Mouse (Mus musculus): ENCODE results near the gene Npl. TPM values are rescaled to one million over a fixed set of nuclear protein-coding genes. Genes with fewer than 3 reads are reported as not detected.

Npl gene
- under 1 TPM in 1 of 2 experiments, not detected in 1; 0.41 TPM for total RNA-seq (2023)

DNA sequence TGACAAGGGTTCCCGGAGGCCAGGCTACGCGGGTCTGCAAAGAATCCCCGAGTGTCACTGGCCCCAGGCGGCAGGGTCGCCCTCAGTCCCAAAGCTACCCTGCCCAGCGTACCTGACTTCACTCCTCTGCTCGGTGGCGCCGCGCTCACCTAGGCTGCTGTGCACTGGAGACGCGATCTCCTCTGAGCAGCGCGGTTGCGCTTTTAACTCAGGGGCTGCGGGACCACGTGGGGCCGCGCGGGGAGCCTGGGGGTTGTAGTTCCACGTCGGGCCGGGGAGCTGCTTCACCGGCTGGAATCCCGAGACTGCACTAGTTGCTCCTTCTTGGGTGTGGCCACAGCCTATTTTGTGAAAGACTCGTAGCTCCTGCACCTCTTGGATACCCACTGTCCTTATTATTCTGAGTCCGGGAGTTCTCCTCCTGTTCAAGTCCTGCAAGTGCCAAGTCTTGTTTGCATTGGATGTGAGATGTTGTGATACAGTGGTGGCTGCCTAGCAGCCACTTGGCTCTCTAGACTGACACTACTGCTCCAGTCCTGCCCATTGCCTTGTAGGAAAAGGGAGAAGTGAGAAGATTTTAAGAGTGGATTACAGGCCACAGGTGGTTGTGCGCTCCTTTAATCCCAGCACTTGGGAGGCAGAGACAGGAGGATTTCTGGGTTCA, at the start of gene Npl:
Gene Npl, minus strand, starts transcription at position 510 of the 664 bp plus-strand sequence.

DNA sequence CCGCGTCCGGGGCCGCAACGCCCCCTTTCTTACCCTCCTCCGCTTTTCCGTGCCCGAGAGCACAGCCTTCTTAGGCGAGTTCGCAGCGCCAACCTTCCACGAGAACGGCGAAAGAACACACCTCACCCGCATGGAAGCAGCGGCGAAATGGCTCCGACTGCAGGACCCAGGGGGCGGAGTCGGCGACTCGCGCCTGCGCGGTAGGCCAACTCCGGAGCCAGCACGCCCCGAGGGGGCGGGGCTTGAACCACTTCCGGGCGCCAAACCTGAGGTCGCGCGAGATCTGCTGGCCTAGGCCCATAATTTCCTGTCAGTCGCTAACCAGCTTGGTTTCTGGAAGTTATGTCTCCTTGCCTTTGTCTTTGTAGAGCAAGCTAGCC, 62.4 kb downstream of the Npl start, which contains the start of gene Dhx9:
Gene Dhx9, minus strand, starts transcription at position 161 of the 380 bp plus-strand sequence.

Other genes starting within 250 kb of the Npl start
- 1 to 10 TPM; 2.5 to 3.2 TPM for gene Lamc1, start 217.3 kb downstream of the Npl start, total RNA-seq (2023)
- under 1 TPM; 0.39 to 0.82 TPM for gene Shcbp1l, start 124.9 kb downstream of the Npl start, total RNA-seq (2023)
- 100 to 1,000 TPM; 269 to 298 TPM for gene Dhx9, start 62.4 kb downstream of the Npl start, total RNA-seq (2023)
- not detected for gene Rgs8, start 103.0 kb upstream of the Npl start, total RNA-seq (2023)
- gene Rgs16, start 190.3 kb upstream of the Npl start, total RNA-seq (2023) = 10 to 100 TPM; 11.9 to 12.3 TPM
- gene Rnasel, start 199.4 kb upstream of the Npl start, total RNA-seq (2023) = 10 to 100 TPM; 32.8 to 39.7 TPM

Measured in T-cell, adult 66 days (primary cell).